Mouse (Mus musculus) CH12.LX (cell line): ENCODE results near the gene Gm3625.

Experiments used
- CHD2 ChIP-seq: IDR thresholded peaks from 2 replicates; pipeline ENCODE4 v1.6.1; 2011; ENCODE audit warnings: low read length, improper control_type of control experiment
- CTCF ChIP-seq, 2 experiments: IDR thresholded peaks in 1 of 2; conservative IDR thresholded peaks in 1 of 2; 2 replicates each; pipeline ENCODE4 v1.5.1; 2011 to 2012; ENCODE audit warnings: low read depth in 2 of 2, low read length in 2 of 2, improper control_type of control experiment in 1 of 2, inconsistent platforms in 1 of 2, mild to moderate bottlenecking in 1 of 2, moderate library complexity in 1 of 2

DNA sequence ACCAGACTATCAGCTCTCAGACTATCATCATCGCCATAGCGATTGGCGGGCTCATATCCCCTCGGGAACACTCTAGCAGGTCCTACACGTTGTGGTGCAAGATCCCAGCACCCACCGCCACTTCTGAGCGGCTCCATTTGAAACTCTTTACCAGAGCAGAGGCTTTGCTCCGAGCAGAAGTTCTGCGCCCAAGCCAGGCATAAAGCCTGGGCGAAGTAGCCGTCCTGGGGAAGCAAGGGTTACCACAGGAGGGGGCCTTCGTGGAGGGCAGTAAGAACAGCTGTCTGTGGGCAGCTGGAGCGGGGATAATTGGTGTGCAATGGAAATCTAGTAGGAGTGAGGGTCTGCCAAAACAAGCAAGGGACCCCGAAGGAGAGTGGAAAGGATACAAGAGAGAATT, 45.2 kb downstream of the Gm3625 start:
- TF ChIP-seq CTCF (conservative IDR thresholded peaks at IDR 0.05 in 1 of 2, IDR thresholded peaks at IDR 0.05 in 1 of 2; ENCODE audit: low read depth in 2 of 2, low read length in 2 of 2) (no peak), CHD2 (no peak)
